Mouse (Mus musculus) brain, embryonic 14.5 days (tissue): ENCODE data around the gene Kmt5b.

Experiments used
- CTCF ChIP-seq: fragments of 200-500 bp; IDR thresholded peaks from 2 replicates; pipeline ENCODE4 v1.5.1; 2012; ENCODE audit warnings: inconsistent platforms, mild to moderate bottlenecking, moderate library complexity, borderline replicate concordance; ENCODE audit not compliant: insufficient read depth, insufficient read length; ENCODE audit errors: extremely low read depth
- POLR2A ChIP-seq: fragments of 200-500 bp; IDR thresholded peaks from 2 replicates; pipeline ENCODE4 v1.6.1; 2012; ENCODE audit warnings: mild to moderate bottlenecking, inconsistent platforms, borderline replicate concordance; ENCODE audit not compliant: poor library complexity, insufficient read depth, insufficient read length, severe bottlenecking; ENCODE audit errors: extremely low read depth

- TF ChIP-seq CTCF (no peak), POLR2A (no peak)
Measured at GRCm38 (mm10) chr19:3844836-3845235, 77.6 kb downstream of the Kmt5b start.
